Mouse (Mus musculus): ENCODE data around the gene Nt5dc3. TPM values are rescaled to one million over a fixed set of nuclear protein-coding genes. Genes with fewer than 3 reads are reported as not detected.

The Nt5dc3 gene
- total RNA-seq (2014; rRNA removed) (43.6 and 49.1 TPM in 2 replicates), polyA plus RNA-seq (2015; fragmentation: Nextera tagmentation; extraction: Ambion mirVana) (8.5 and 9.3 TPM in 2 replicates)

DNA sequence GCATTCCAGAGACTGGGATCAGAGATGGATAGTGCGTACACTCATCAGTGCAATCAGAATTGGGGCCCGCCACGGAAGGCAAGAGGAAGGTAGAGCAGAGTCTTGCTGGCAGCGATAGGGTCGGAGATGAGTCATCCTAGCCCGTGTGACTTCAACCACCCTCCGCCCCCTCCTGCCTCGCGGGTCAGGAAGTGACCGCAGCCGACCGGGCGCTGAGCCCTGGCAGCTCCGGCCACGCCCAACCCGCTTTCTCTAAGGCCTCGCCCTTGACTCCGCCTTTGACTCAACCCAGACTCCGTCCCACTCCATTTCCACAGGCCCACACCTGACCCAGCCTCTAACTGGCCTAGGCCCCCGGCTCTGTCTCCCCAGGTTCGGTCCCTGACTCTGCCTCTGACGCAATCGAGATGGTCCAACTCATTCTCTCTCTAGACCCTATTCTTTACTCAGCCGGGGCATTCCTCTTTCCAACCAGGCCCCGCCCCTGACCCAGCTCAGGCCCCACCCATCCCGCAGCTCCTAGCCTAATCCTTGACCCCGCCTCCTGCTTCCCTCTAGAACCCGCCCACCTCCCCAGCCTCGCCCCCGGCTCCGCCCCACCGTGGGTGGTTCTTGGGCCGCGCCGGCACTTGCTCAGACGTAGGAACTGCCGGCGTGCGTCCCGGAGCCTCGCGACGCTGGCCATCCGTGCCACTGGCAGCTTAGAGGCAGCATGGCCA lies at the start of gene Nt5dc3:
TSS of gene Nt5dc3 (plus strand) at position 608 of the 719 bp plus-strand sequence.
- ATAC-seq = peak; percentile 97
- DNase-seq (ENCODE audit: low spot score) = peak; percentile 97
- H3K4me3 ChIP-seq (ENCODE audit: low read length) = peak within 1 kb of the TSS; percentile 64
- H3K9me3 ChIP-seq (ENCODE audit: low read length) = no peaks in the 10 kb centered on the region
- peak within 1 kb of the TSS; percentile 84 for H3K4me2 ChIP-seq (ENCODE audit: low read depth, low read length)
- H3K27me3 ChIP-seq (ENCODE audit: insufficient read depth, low read length) = no peaks in the 10 kb centered on the region
- no peaks in the 10 kb centered on the region for H3K36me3 ChIP-seq (ENCODE audit: insufficient read depth, low read length)
- WGBS = under 1% methylated on average over 41 of the region's 44 CpGs
- no peak for TF ChIP-seq CTCF (IDR thresholded peaks at IDR 0.05; ENCODE audit: low read depth)
- H3K4me1 ChIP-seq (ENCODE audit: insufficient read depth, low read length) = peaks cover 13% of the 10 kb centered on the region
- peak within 1 kb of the TSS; percentile 59 for H3K9ac ChIP-seq (replicated peaks; ENCODE audit: low read length)
- peak within 1 kb of the TSS; percentile 76 for H3K27ac ChIP-seq

DNA sequence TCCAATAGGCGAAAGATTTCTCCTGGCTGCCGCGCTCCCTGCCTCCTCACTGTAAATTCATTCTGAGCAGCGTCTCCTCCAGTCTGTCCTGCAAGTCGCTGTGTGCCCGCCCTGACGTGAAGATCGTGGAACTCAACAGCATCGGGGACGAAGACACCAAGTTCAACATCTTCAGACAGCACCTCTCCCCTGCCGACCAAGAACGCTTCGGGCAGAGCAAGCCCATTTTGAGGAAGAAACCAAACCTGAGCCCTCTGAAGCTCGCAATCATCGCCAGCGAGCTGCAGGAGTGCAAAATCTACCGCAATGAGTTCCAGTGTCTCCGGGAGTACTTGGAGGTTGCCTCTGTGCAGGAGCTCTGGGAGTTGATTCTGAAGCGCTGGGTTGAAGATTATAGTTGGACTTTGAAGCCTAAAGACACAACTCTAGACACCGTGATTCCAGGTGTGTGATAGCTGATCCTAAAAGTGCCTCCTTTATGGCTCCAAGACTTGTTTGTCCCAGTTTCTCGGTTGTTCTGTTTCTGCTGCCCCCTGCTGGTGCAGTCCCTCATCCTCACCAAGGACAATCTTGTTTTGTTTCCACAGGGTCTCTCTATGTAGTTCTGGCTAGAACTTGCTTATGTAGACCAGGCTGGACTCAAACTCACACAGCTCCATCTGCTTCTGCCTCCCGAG lies 47.8 kb upstream of the Nt5dc3 start:
- ATAC-seq = peak; percentile 53
- peak; percentile 83 for TF ChIP-seq CTCF (IDR thresholded peaks at IDR 0.05; ENCODE audit: low read depth)

DNA sequence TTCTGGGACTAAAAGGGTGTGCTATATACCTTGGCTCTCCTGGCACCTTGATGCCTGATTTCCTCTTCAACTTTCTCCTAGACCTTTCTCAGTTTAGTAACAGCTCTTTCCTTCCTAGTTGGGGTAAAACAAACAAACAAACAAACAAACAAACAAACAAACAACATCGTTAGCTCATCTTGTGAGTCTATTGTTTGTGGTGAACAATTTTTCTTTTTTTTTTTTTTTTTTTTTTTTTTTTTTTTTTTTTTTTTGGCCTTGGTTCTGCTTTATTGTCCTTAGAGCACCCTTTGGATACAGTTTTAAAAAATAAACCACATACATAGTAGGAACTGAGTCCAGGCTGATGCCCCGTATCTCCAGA lies 47.3 kb upstream of the Nt5dc3 start:
- H3K27ac ChIP-seq = no peak overlapping the region
- H3K9me3 ChIP-seq (ENCODE audit: low read length) = no peaks in the 10 kb centered on the region
- no peak for TF ChIP-seq CTCF (IDR thresholded peaks at IDR 0.05; ENCODE audit: low read depth)
- H3K4me1 ChIP-seq (ENCODE audit: insufficient read depth, low read length) = no peaks in the 10 kb centered on the region
- H3K27me3 ChIP-seq (ENCODE audit: insufficient read depth, low read length) = no peaks in the 10 kb centered on the region
- no peaks in the 10 kb centered on the region for H3K36me3 ChIP-seq (ENCODE audit: insufficient read depth, low read length)
- H3K4me2 ChIP-seq (ENCODE audit: low read depth, low read length) = no peak overlapping the region; the same call in 1 of the 2 replicates
- H3K9ac ChIP-seq (replicated peaks; ENCODE audit: low read length) = no peak overlapping the region
- no peak overlapping the region for H3K4me3 ChIP-seq (ENCODE audit: low read length)
- WGBS = 69% methylated on average over 2 of the region's 2 CpGs
- DNase-seq (ENCODE audit: low spot score) = no peak
- ATAC-seq = no peak

More for the DNA sequence above, 47.8 kb upstream of the Nt5dc3 start:
- Histone ChIP-seq H3K4me1 (ENCODE audit: insufficient read depth, low read length) (no peaks in the 10 kb centered on the region), H3K27me3 (ENCODE audit: insufficient read depth, low read length) (no peaks in the 10 kb centered on the region), H3K27ac (no peak overlapping the region), H3K4me3 (ENCODE audit: low read length) (peak overlapping the region; percentile 35), H3K36me3 (ENCODE audit: insufficient read depth, low read length) (no peaks in the 10 kb centered on the region), H3K9me3 (ENCODE audit: low read length) (no peaks in the 10 kb centered on the region), H3K4me2 (ENCODE audit: low read depth, low read length) (peak overlapping the region; percentile 73), H3K9ac (replicated peaks; ENCODE audit: low read length) (peak overlapping the region; percentile 30; the same call in 1 of the 2 replicates)
- WGBS = 13% methylated on average over 22 of the region's 22 CpGs
- peak; percentile 85 for DNase-seq (ENCODE audit: low spot score)

DNA sequence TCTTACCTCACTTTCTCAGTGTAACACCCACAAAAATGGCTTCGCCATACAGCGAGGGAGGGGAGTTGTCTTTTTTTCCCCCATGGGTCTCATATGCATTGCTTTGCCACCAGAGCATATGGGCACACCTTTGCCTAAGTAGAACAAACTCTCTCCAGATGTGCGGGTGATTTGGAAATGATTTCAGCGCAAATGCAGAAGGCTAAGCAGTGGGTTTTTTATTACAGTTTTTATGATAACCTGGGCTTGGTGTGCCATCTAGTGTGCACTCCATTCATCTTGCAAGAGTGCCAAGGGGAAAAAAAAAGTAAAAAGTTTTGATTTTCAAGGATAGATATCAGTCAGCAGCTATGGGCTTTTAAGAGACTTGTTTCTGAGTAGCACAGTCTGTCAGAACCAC lies 43.8 kb upstream of the Nt5dc3 start:
- H3K4me1 ChIP-seq (ENCODE audit: insufficient read depth, low read length) = no peaks in the 10 kb centered on the region
- no peak overlapping the region for H3K27ac ChIP-seq
- no peak overlapping the region for H3K4me2 ChIP-seq (ENCODE audit: low read depth, low read length)
- H3K27me3 ChIP-seq (ENCODE audit: insufficient read depth, low read length) = no peaks in the 10 kb centered on the region
- no peak overlapping the region for H3K9ac ChIP-seq (replicated peaks; ENCODE audit: low read length)
- H3K9me3 ChIP-seq (ENCODE audit: low read length) = no peaks in the 10 kb centered on the region
- H3K4me3 ChIP-seq (ENCODE audit: low read length) = no peak overlapping the region
- peak; percentile 29 for TF ChIP-seq CTCF (IDR thresholded peaks at IDR 0.05; ENCODE audit: low read depth)
- WGBS = 81% methylated on average over 4 of the region's 4 CpGs
- ATAC-seq (no peak), DNase-seq (ENCODE audit: low spot score) (peak; percentile 17)
- no peaks in the 10 kb centered on the region for H3K36me3 ChIP-seq (ENCODE audit: insufficient read depth, low read length)

DNA sequence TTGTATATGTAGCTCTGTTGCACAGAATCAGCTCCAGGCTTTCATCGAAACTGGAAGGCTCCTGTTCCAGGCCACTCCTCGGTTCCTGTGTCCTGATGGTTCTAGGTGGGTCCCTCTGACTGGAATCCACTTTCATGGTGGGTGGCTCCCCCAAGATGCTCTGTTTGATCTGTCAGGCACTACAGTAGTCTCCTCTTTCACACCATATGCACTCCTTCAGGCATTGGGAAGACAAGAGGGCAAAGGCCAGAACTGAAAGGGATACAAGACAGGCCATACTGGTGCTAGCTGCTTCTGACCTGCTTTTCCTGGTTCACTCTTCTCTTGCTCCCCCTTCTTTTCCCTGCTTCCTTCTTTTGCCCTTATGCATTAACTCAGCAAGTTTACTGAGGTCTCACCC lies 35.9 kb upstream of the Nt5dc3 start:
- ATAC-seq (no peak), DNase-seq (ENCODE audit: low spot score) (no peak)
- 93% methylated on average over 2 of the region's 2 CpGs for WGBS
- H3K4me1 ChIP-seq (ENCODE audit: insufficient read depth, low read length) = no peaks in the 10 kb centered on the region
- no peak for TF ChIP-seq CTCF (IDR thresholded peaks at IDR 0.05; ENCODE audit: low read depth)
- H3K9ac ChIP-seq (replicated peaks; ENCODE audit: low read length) = no peak overlapping the region
- no peak overlapping the region for H3K4me3 ChIP-seq (ENCODE audit: low read length)
- no peaks in the 10 kb centered on the region for H3K27me3 ChIP-seq (ENCODE audit: insufficient read depth, low read length)
- no peak overlapping the region for H3K27ac ChIP-seq
- H3K9me3 ChIP-seq (ENCODE audit: low read length) = no peaks in the 10 kb centered on the region
- H3K36me3 ChIP-seq (ENCODE audit: insufficient read depth, low read length) = no peaks in the 10 kb centered on the region
- no peak overlapping the region for H3K4me2 ChIP-seq (ENCODE audit: low read depth, low read length)

DNA sequence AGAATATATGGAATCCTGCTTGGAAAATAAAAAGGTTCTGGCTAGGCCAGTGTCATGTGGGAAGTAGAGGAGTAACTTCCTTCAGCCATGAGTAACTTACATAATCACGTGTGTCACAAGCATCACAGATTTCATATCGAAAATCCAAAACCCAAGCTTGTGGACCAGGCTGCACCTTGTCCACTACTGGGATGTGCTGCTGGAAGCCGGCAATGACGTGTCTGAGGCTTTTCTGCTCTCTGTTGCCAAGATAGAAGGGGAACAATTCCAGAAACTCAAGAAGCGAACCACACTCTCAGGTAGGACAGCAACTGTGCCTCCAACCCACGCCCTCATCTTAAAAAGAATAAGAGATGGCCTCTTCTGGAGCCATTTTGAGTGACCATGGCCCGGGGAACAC lies 34.5 kb upstream of the Nt5dc3 start:
- TF ChIP-seq CTCF (IDR thresholded peaks at IDR 0.05; ENCODE audit: low read depth) = no peak
- Histone ChIP-seq H3K4me2 (ENCODE audit: low read depth, low read length) (no peak overlapping the region), H3K9ac (replicated peaks; ENCODE audit: low read length) (no peak overlapping the region), H3K9me3 (ENCODE audit: low read length) (no peaks in the 10 kb centered on the region), H3K4me1 (ENCODE audit: insufficient read depth, low read length) (no peaks in the 10 kb centered on the region), H3K27me3 (ENCODE audit: insufficient read depth, low read length) (no peaks in the 10 kb centered on the region), H3K36me3 (ENCODE audit: insufficient read depth, low read length) (no peaks in the 10 kb centered on the region), H3K27ac (no peak overlapping the region), H3K4me3 (ENCODE audit: low read length) (no peak overlapping the region)
- ATAC-seq = no peak
- WGBS = 89% methylated on average over 7 of the region's 7 CpGs
- DNase-seq (ENCODE audit: low spot score) = no peak
